Mouse (Mus musculus): Measurements from ENCODE around the gene Blnk. TPM values are rescaled to one million over a fixed set of nuclear protein-coding genes. Genes with fewer than 3 reads are reported as not detected.

The Blnk gene
- polyA plus RNA-seq, 1 experiment from 2014 or later: 0.77 TPM

- H3K27me3 ChIP-seq: no peaks in the 10 kb centered on the region
- no peak overlapping the region for H3K4me3 ChIP-seq
- H3K4me1 ChIP-seq (replicated peaks): no peaks in the 10 kb centered on the region
- no peak overlapping the region for H3K27ac ChIP-seq
- H3K36me3 ChIP-seq: no peaks in the 10 kb centered on the region
- no peak overlapping the region for H3K9ac ChIP-seq
- H3K9me3 ChIP-seq: 0 out of 2 replicates have a peak, but pooled peaks cover 6% of the 10 kb centered on the region
- 45% methylated on average over 8 of the region's 8 CpGs for WGBS
- no peak overlapping the region for H3K4me2 ChIP-seq
- ATAC-seq (ENCODE audit: low FRiP score): no peak
Observed at GRCm38 (mm10) chr19:40935376-40935775, 59.0 kb downstream of the Blnk start.

GRCm38 (mm10) chr19:40931581-40932369 lies 62.6 kb downstream of the Blnk start:
- Histone ChIP-seq H3K9ac (no peak overlapping the region), H3K36me3 (no peaks in the 10 kb centered on the region), H3K27ac (no peak overlapping the region), H3K4me1 (replicated peaks) (no peaks in the 10 kb centered on the region), H3K4me2 (no peak overlapping the region), H3K27me3 (no peaks in the 10 kb centered on the region), H3K9me3 (no peaks in the 10 kb centered on the region), H3K4me3 (no peak overlapping the region)
- 69% methylated on average over 9 of the region's 9 CpGs for WGBS
- no peak for ATAC-seq (ENCODE audit: low FRiP score)

GRCm38 (mm10) chr19:40895393-40895703 lies 99.0 kb downstream of the Blnk start:
- peak overlapping the region; percentile 65 for H3K4me2 ChIP-seq
- peak overlapping the region; percentile 68 for H3K4me3 ChIP-seq
- peak overlapping the region; percentile 96 for H3K27ac ChIP-seq
- H3K27me3 ChIP-seq: peaks cover 24% of the 10 kb centered on the region
- H3K36me3 ChIP-seq: no peaks in the 10 kb centered on the region
- peak overlapping the region; percentile 82 for H3K9ac ChIP-seq
- H3K9me3 ChIP-seq: no peaks in the 10 kb centered on the region
- H3K4me1 ChIP-seq (replicated peaks): peaks cover 9% of the 10 kb centered on the region; the same call in 1 of the 2 replicates
- 1% methylated on average over 6 of the region's 6 CpGs for WGBS
- no peak for ATAC-seq (ENCODE audit: low FRiP score)

- Histone ChIP-seq H3K9ac (peak within 1 kb of the TSS; percentile 82), H3K4me1 (replicated peaks) (peaks cover 9% of the 10 kb centered on the region; the same call in 1 of the 2 replicates), H3K4me3 (peak within 1 kb of the TSS; percentile 68), H3K4me2 (peak within 1 kb of the TSS; percentile 65), H3K36me3 (no peaks in the 10 kb centered on the region), H3K27ac (peak within 1 kb of the TSS; percentile 96), H3K27me3 (peaks cover 28% of the 10 kb centered on the region), H3K9me3 (no peaks in the 10 kb centered on the region)
- WGBS: under 1% methylated on average over 89 of the region's 89 CpGs
- peak; percentile 95 for ATAC-seq (ENCODE audit: low FRiP score)
Observed at GRCm38 (mm10) chr19:40894519-40895392, 99.6 kb downstream of the Blnk start, which contains the start of gene Zfp518a. Gene Zfp518a (plus strand): TSS chr19:40894705.

- peak; percentile 73 for ATAC-seq (ENCODE audit: low FRiP score)
- WGBS: 42% methylated on average over 21 of the region's 21 CpGs
- Histone ChIP-seq H3K4me3 (peak overlapping the region; percentile 68), H3K4me1 (replicated peaks) (peaks cover 9% of the 10 kb centered on the region; the same call in 1 of the 2 replicates), H3K27ac (peak overlapping the region; percentile 96), H3K9me3 (no peaks in the 10 kb centered on the region), H3K27me3 (peaks cover 34% of the 10 kb centered on the region), H3K36me3 (no peaks in the 10 kb centered on the region), H3K4me2 (peak overlapping the region; percentile 65), H3K9ac (peak overlapping the region; percentile 82)
Observed at GRCm38 (mm10) chr19:40894071-40894506, 100.2 kb downstream of the Blnk start.

- Histone ChIP-seq H3K9me3 (no peaks in the 10 kb centered on the region), H3K27ac (no peak overlapping the region), H3K4me2 (no peak overlapping the region), H3K9ac (no peak overlapping the region), H3K4me1 (replicated peaks) (peaks cover 1% of the 10 kb centered on the region; the same call in 1 of the 2 replicates), H3K27me3 (peaks cover 73% of the 10 kb centered on the region), H3K4me3 (no peak overlapping the region), H3K36me3 (no peaks in the 10 kb centered on the region)
- WGBS: 100% methylated on average over 1 of the region's 1 CpGs
- no peak for ATAC-seq (ENCODE audit: low FRiP score)
Observed at GRCm38 (mm10) chr19:40888887-40889286, 105.4 kb downstream of the Blnk start.

- no peak overlapping the region for H3K4me3 ChIP-seq
- no peaks in the 10 kb centered on the region for H3K4me1 ChIP-seq (replicated peaks)
- no peaks in the 10 kb centered on the region for H3K36me3 ChIP-seq
- ATAC-seq (ENCODE audit: low FRiP score): no peak
- no peak overlapping the region for H3K4me2 ChIP-seq
- H3K27me3 ChIP-seq: peaks cover 85% of the 10 kb centered on the region
- H3K9ac ChIP-seq: no peak overlapping the region
- 92% methylated on average over 4 of the region's 4 CpGs for WGBS
- H3K9me3 ChIP-seq: no peaks in the 10 kb centered on the region
- no peak overlapping the region for H3K27ac ChIP-seq
Observed at GRCm38 (mm10) chr19:40881700-40882099, 112.6 kb downstream of the Blnk start.

Small RNAs within 50 kb of the gene (microRNA-seq; reads per million reads assigned to microRNA genes)
- gene Mir8092: 0.93 reads per million

Other genes starting within 250 kb of the Blnk start
- 0.16 and 0.19 TPM in 2 replicates for gene Cc2d2b, start 245.8 kb downstream of the Blnk start, polyA plus RNA-seq (2015; fragmentation: Nextera tagmentation; extraction: Ambion mirVana)
- gene Ccnj, start 163.3 kb downstream of the Blnk start, polyA plus RNA-seq (2015; fragmentation: Nextera tagmentation; extraction: Ambion mirVana): 22.9 and 23.4 TPM in 2 replicates
- gene Zfp518a, start 99.8 kb downstream of the Blnk start, polyA plus RNA-seq (2015; fragmentation: Nextera tagmentation; extraction: Ambion mirVana): 6.0 and 6.5 TPM in 2 replicates
- gene Dntt, start 34.7 kb upstream of the Blnk start, polyA plus RNA-seq (2015; fragmentation: Nextera tagmentation; extraction: Ambion mirVana): 0.35 TPM in 1 of 2 replicates, not detected in the other
- gene Opalin, start 82.6 kb upstream of the Blnk start, polyA plus RNA-seq (2015; fragmentation: Nextera tagmentation; extraction: Ambion mirVana): not detected in 2 replicates
- gene Tll2, start 212.3 kb upstream of the Blnk start, polyA plus RNA-seq (2015; fragmentation: Nextera tagmentation; extraction: Ambion mirVana): 0.44 and 0.60 TPM in 2 replicates

Measured in hindbrain, embryonic 13.5 days (tissue).